13 mouse cellular contexts compared by ENCODE assay signal in the genomic region with DNA sequence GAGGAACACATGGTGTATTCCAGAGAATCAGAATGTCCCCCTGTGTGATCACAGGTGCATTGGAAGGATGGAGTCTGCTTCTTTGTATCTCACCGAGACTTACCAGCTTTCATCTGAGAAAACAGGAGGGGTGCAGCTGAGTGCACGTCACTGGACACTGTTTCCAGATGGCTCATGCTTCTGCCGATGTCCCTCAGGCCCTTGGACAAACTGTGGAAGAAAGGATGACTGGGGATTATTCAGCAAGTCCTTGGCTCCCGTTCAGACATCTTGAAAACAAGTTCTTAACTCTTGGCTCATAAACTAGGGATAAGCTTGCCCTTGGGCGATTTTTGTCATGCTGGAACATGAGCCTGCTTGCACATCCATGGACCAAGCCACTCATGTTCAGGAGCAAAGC. TPM values are rescaled to one million over a fixed set of nuclear protein-coding genes. Genes with fewer than 3 reads are reported as not detected.
DNase-seq lines count a peak whose midpoint lies in the region; ATAC-seq and TF ChIP-seq lines count a peak whose summit lies in the region.
"Had no signal": no experiment of that assay in that cellular context is flagged by ENCODE, and none has a peak within 500 bp of the region (broad histone marks: within the 10 kb centered on the region; RNA-seq: fewer than 3 reads in every experiment).

No protein-coding gene starts in this region.

- H3K9ac ChIP-seq in hindbrain, postnatal 0 days (replicated peaks; ENCODE audit: low read length): no peak overlapping the region
- no peak overlapping the region for H3K9ac ChIP-seq in hindbrain, embryonic 12.5 days
- H3K9ac ChIP-seq: midbrain, embryonic 12.5 days had no signal

- peak; percentile 70 for DNase-seq in hindbrain, postnatal 0 days (ENCODE audit: low spot score)
- DNase-seq in 3T3-L1 (ENCODE audit: low read depth, low spot score) (peak; percentile 99), adipocyte (ENCODE audit: low spot score) (peak; percentile 90)
- DNase-seq in heart, postnatal 14 days: peak; percentile 59 to 63
- DNase-seq in spleen, adult 18-20 months: no peak
- DNase-seq in left cerebral cortex, adult 2 months (ENCODE audit: extremely low spot score in 1 of 2, low spot score in 2 of 2): no peak
- DNase-seq: cerebellum, adult 11 months; thymus, postnatal 36 days had no signal

- TF ChIP-seq CTCF in hindbrain, postnatal 0 days (IDR thresholded peaks at IDR 0.05; ENCODE audit: low read depth): no peak
- no peak for TF ChIP-seq CTCF in left cerebral cortex, adult 2 months (IDR thresholded peaks at IDR 0.05)

- H3K27ac ChIP-seq in hindbrain, postnatal 0 days: no peak overlapping the region
- H3K27ac ChIP-seq in hindbrain, embryonic 12.5 days: no peak overlapping the region
- H3K27ac ChIP-seq in left cerebral cortex, adult 2 months: no peak overlapping the region
- H3K27ac ChIP-seq: midbrain, embryonic 12.5 days had no signal

- no peaks in the 10 kb centered on the region for H3K9me3 ChIP-seq in hindbrain, postnatal 0 days (ENCODE audit: low read length)
- H3K9me3 ChIP-seq in hindbrain, embryonic 12.5 days (replicated peaks): no peaks in the 10 kb centered on the region; the same call in 1 of the 2 replicates
- H3K9me3 ChIP-seq: midbrain, embryonic 12.5 days had no signal

- no peak overlapping the region for H3K4me3 ChIP-seq in hindbrain, postnatal 0 days (ENCODE audit: low read length)
- no peak overlapping the region for H3K4me3 ChIP-seq in hindbrain, embryonic 12.5 days
- no peak overlapping the region for H3K4me3 ChIP-seq in left cerebral cortex, adult 2 months
- H3K4me3 ChIP-seq: erythroblast, embryonic 14.5 days; midbrain, embryonic 12.5 days had no signal

- no peaks in the 10 kb centered on the region for H3K4me1 ChIP-seq in hindbrain, postnatal 0 days (ENCODE audit: insufficient read depth, low read length)
- H3K4me1 ChIP-seq in hindbrain, embryonic 12.5 days: no peaks in the 10 kb centered on the region
- H3K4me1 ChIP-seq: midbrain, embryonic 12.5 days had no signal

- H3K4me2 ChIP-seq in hindbrain, postnatal 0 days (ENCODE audit: low read depth, low read length): no peak overlapping the region
- H3K4me2 ChIP-seq in hindbrain, embryonic 12.5 days (replicated peaks): no peak overlapping the region
- H3K4me2 ChIP-seq: midbrain, embryonic 12.5 days had no signal

- no peaks in the 10 kb centered on the region for H3K27me3 ChIP-seq in hindbrain, postnatal 0 days (ENCODE audit: insufficient read depth, low read length)
- no peaks in the 10 kb centered on the region for H3K27me3 ChIP-seq in hindbrain, embryonic 12.5 days
- H3K27me3 ChIP-seq: midbrain, embryonic 12.5 days had no signal

- H3K36me3 ChIP-seq in hindbrain, postnatal 0 days (ENCODE audit: insufficient read depth, low read length): no peaks in the 10 kb centered on the region
- no peaks in the 10 kb centered on the region for H3K36me3 ChIP-seq in hindbrain, embryonic 12.5 days
- H3K36me3 ChIP-seq: midbrain, embryonic 12.5 days had no signal

- ATAC-seq in hindbrain, postnatal 0 days: peak; percentile 68
- ATAC-seq in hindbrain, embryonic 12.5 days (ENCODE audit: low FRiP score): no peak

- intact Hi-C loops in heart, postnatal 14 days (cut with DNase I): no loop called here
- intact Hi-C loops in left cerebral cortex, adult 2 months (cut with DNase I): no loop called here

- 48% methylated on average over 5 of the region's 5 CpGs for WGBS in hindbrain, postnatal 0 days
- WGBS in hindbrain, embryonic 12.5 days: 74% methylated on average over 5 of the region's 5 CpGs

RNA-seq across cellular contexts. Expression of a gene that starts 8.2 kb away (rescaled TPM):
- total RNA-seq in hindbrain, postnatal 0 days (2014; rRNA removed): 9.3 and 11.3 TPM in 2 replicates
- 8.3 and 9.1 TPM in 2 replicates for polyA plus RNA-seq in hindbrain, postnatal 0 days (2015; fragmentation: Nextera tagmentation; extraction: Ambion mirVana)
- 1.0 and 1.1 TPM in 2 replicates for polyA plus RNA-seq in hindbrain, embryonic 12.5 days (2016; fragmentation: Nextera tagmentation; extraction: Ambion mirVana)
- 10 to 100 TPM; 14.1 to 16.1 TPM for total RNA-seq in heart, postnatal 14 days (2021)
- total RNA-seq in left cerebral cortex, adult 2 months (2021): 10 to 100 TPM; 17.1 to 19.1 TPM
- total RNA-seq: MEL had no signal
- polyA plus RNA-seq: erythroblast, embryonic 14.5 days had no signal

RNA-seq across cellular contexts. Expression of a gene that starts 36.1 kb away (rescaled TPM):
- 0.31 and 0.50 TPM in 2 replicates for total RNA-seq in hindbrain, postnatal 0 days (2014; rRNA removed)
- 1.0 and 1.6 TPM in 2 replicates for polyA plus RNA-seq in hindbrain, postnatal 0 days (2015; fragmentation: Nextera tagmentation; extraction: Ambion mirVana)
- 1.1 and 1.2 TPM in 2 replicates for polyA plus RNA-seq in hindbrain, embryonic 12.5 days (2016; fragmentation: Nextera tagmentation; extraction: Ambion mirVana)
- not detected for total RNA-seq in heart, postnatal 14 days (2021)
- under 1 TPM in 1 of 2 experiments, not detected in 1; 0.77 TPM for total RNA-seq in left cerebral cortex, adult 2 months (2021)
- total RNA-seq: left cerebral cortex, postnatal 25 days; MEL had no signal
- polyA plus RNA-seq: erythroblast, embryonic 14.5 days had no signal

Comparison
In these comparisons a context has a peak if more than half of its experiments do, and no peak if none do; other contexts are left out.
1. DNase-seq: peak in hindbrain, postnatal 0 days (single experiment), 3T3-L1 (single experiment), adipocyte (single experiment) and heart, postnatal 14 days (2 of 2); none in spleen, adult 18-20 months (0 of 2) and left cerebral cortex, adult 2 months (0 of 2).